11 mouse cellular contexts compared by ENCODE assay signal in genomic region chr9:115293920-115294594, GRCm38 (mm10). TPM values are rescaled to one million over a fixed set of nuclear protein-coding genes. Genes with fewer than 3 reads are reported as not detected.
DNase-seq lines count a peak whose midpoint lies in the region; ATAC-seq and TF ChIP-seq lines count a peak whose summit lies in the region.
"Had no signal": no experiment of that assay in that cellular context is flagged by ENCODE, and none has a peak within 500 bp of the region (broad histone marks: within the 10 kb centered on the region; RNA-seq: fewer than 3 reads in every experiment).

No protein-coding gene starts in this region.

- no peak overlapping the region for H3K27ac ChIP-seq in lung, embryonic 14.5 days (ENCODE audit: low read depth)
- H3K27ac ChIP-seq in cortical plate, adult 2 months (ENCODE audit: insufficient read depth, low read length), result no peak overlapping the region

- no peak overlapping the region for H3K9ac ChIP-seq in lung, embryonic 14.5 days

- no peaks in the 10 kb centered on the region for H3K27me3 ChIP-seq in lung, embryonic 14.5 days (ENCODE audit: insufficient read depth, low read length)
- H3K27me3 ChIP-seq: CH12.LX had no signal

- no peaks in the 10 kb centered on the region for H3K4me1 ChIP-seq in lung, embryonic 14.5 days (ENCODE audit: insufficient read depth)
- H3K4me1 ChIP-seq in lung, adult 2 months (ENCODE audit: control insufficient read depth, insufficient read depth, low read length), result peaks cover 19% of the 10 kb centered on the region
- H3K4me1 ChIP-seq in cortical plate, adult 2 months (ENCODE audit: control insufficient read depth, insufficient read depth, low read length), result peaks cover 2% of the 10 kb centered on the region; the same call in 1 of the 2 replicates

- H3K4me2 ChIP-seq in lung, embryonic 14.5 days, result no peak overlapping the region

- H3K36me3 ChIP-seq in lung, embryonic 14.5 days (ENCODE audit: insufficient read depth), result no peaks in the 10 kb centered on the region

- peak; percentile 38; the same call in 1 of the 2 replicates for TF ChIP-seq CTCF in lung, embryonic 14.5 days (IDR thresholded peaks at IDR 0.05; ENCODE audit: low read depth)
- no peak for TF ChIP-seq CTCF in lung, adult 2 months (IDR thresholded peaks at IDR 0.05; ENCODE audit: insufficient read depth, low read length)
- TF ChIP-seq CTCF in cortical plate, adult 2 months (IDR thresholded peaks at IDR 0.05; ENCODE audit: extremely low read depth, insufficient read depth, low read length), result peak; percentile 19; the same call in 1 of the 2 replicates

- 82% methylated on average over 10 of the region's 10 CpGs for WGBS in lung, embryonic 14.5 days
- 83% methylated on average over 10 of the region's 10 CpGs for WGBS in lung, adult 2 months

- H3K4me3 ChIP-seq in lung, embryonic 14.5 days (ENCODE audit: low read depth, low read length), result no peak overlapping the region
- H3K4me3 ChIP-seq in lung, adult 2 months (replicated peaks; ENCODE audit: extremely low read depth, low read depth, low read length), result no peak overlapping the region
- H3K4me3 ChIP-seq in cortical plate, adult 2 months (ENCODE audit: insufficient read depth, low read length), result no peak overlapping the region

- no peak for TF ChIP-seq POLR2A in lung, adult 2 months (IDR thresholded peaks at IDR 0.05; ENCODE audit: borderline replicate concordance, extremely low read depth, low read depth, low read length)
- TF ChIP-seq POLR2A in cortical plate, adult 2 months (IDR thresholded peaks at IDR 0.05; ENCODE audit: extremely low read depth, insufficient read depth, low read length), result no peak

- H3K9me3 ChIP-seq in lung, embryonic 14.5 days (ENCODE audit: low read depth, low read length), result no peaks in the 10 kb centered on the region

- no peak for DNase-seq in frontal cortex, postnatal 36 days (ENCODE audit: low spot score in 2 of 2)
- peak; percentile 48 for DNase-seq in lung, embryonic 14.5 days
- DNase-seq in lung, adult 2 months, result no peak
- DNase-seq in adrenal gland, postnatal 4 days (ENCODE audit: low spot score in 2 of 2), result no peak
- no peak for DNase-seq in MN1 (ENCODE audit: low spot score)
- DNase-seq: adrenal gland, postnatal 25 days; left cerebral cortex, postnatal 4 days had no signal

- ATAC-seq in frontal cortex, adult (ENCODE audit: low TSS enrichment), result peak; percentile 67
- ATAC-seq in lung, embryonic 14.5 days (ENCODE audit: insufficient read depth), result no peak
- ATAC-seq in megakaryocyte-erythroid progenitor cell, adult 5-6 weeks (replicated peaks; ENCODE audit: low FRiP score, low TSS enrichment, poor library complexity, severe bottlenecking), result peak; percentile 43

RNA-seq across cellular contexts. Expression of gene Stt3b, which starts 16.2 kb away (rescaled TPM):
- polyA plus RNA-seq in lung, embryonic 14.5 days (2014; fragmentation: Nextera tagmentation; extraction: Ambion mirVana), result 126 and 128 TPM in 2 replicates
- 50.4 and 61.7 TPM in 2 replicates for polyA plus RNA-seq in lung, adult 2 months (2012; rRNA removed)
- 47.0 and 48.3 TPM in 2 replicates for polyA plus RNA-seq in cortical plate, adult 2 months (2012; rRNA removed)
- total RNA-seq in megakaryocyte-erythroid progenitor cell, adult 5-6 weeks (2014; fragmentation: Nextera tagmentation), result 97.1 and 101 TPM in 2 replicates
- total RNA-seq in megakaryocyte-erythroid progenitor cell, adult 5-6 weeks (2017), result 94.4 and 108 TPM in 2 replicates
- 100 to 1,000 TPM; 126 to 127 TPM for total RNA-seq in adrenal gland, postnatal 4 days (2021)
